Mouse (Mus musculus) C2C12 (cell line): Measurements from ENCODE around the gene Tmem145. TPM values are rescaled to one million over a fixed set of nuclear protein-coding genes. Genes with fewer than 3 reads are reported as not detected.

Experiments
- H3K27me3 ChIP-seq: one replicate; pipeline ENCODE4 v1.6.1; 2011; ENCODE audit not compliant: control insufficient read depth, insufficient read depth, insufficient read length
- H3K36me3 ChIP-seq: one replicate; pipeline ENCODE4 v1.6.1; 2011; ENCODE audit not compliant: control insufficient read depth, insufficient read depth
- H3K4me3 ChIP-seq: one replicate; pipeline ENCODE4 v1.5.1; 2011; ENCODE audit warnings: mild to moderate bottlenecking, control low read depth; ENCODE audit not compliant: poor library complexity, insufficient read depth, severe bottlenecking
- H3K79me2 ChIP-seq: one replicate; pipeline ENCODE4 v1.6.1; 2011; ENCODE audit not compliant: control insufficient read depth, insufficient read depth
- H3K79me3 ChIP-seq: one replicate; pipeline ENCODE4 v1.6.1; 2011; ENCODE audit warnings: low read depth, control low read depth
- H3ac ChIP-seq: one replicate; pipeline ENCODE3; 2011; ENCODE audit warnings: low read depth; ENCODE audit not compliant: control insufficient read depth, insufficient read length
- CEBPB ChIP-seq: IDR thresholded peaks from one replicate; pipeline ENCODE4 v1.6.1; 2011; ENCODE audit warnings: low read depth, mild to moderate bottlenecking, control low read depth, moderate library complexity
- CTCF ChIP-seq: IDR thresholded peaks from one replicate; pipeline ENCODE4 v1.5.1; 2011; ENCODE audit not compliant: control insufficient read depth, insufficient read depth, insufficient read length
- FOSL1 ChIP-seq: IDR thresholded peaks from one replicate; pipeline ENCODE4 v1.8.0; 2011; ENCODE audit warnings: mild to moderate bottlenecking, low read length; ENCODE audit not compliant: poor library complexity, insufficient read depth, severe bottlenecking
- MAX ChIP-seq: IDR thresholded peaks from one replicate; pipeline ENCODE4 v1.6.1; 2011; ENCODE audit warnings: mild to moderate bottlenecking, control low read depth
- MYOD1 ChIP-seq: IDR thresholded peaks from one replicate; pipeline ENCODE4 v1.6.1; 2011; ENCODE audit warnings: low read depth; ENCODE audit not compliant: control insufficient read depth, insufficient read length
- MYOG ChIP-seq: IDR thresholded peaks from one replicate; pipeline ENCODE4 v1.6.1; 2011; ENCODE audit not compliant: control insufficient read depth, insufficient read length; ENCODE audit errors: extremely low read depth
- USF1 ChIP-seq: IDR thresholded peaks from one replicate; pipeline ENCODE4 v1.6.1; 2011; ENCODE audit warnings: low read depth, mild to moderate bottlenecking, control low read depth, moderate library complexity
- polyA plus RNA-seq: library from polyadenylated mRNA; unstranded; fragments of >200 nt; fragmentation: generic; extraction: Trizol; gene quantifications from one replicate; pipeline ENCODE4 v1.2.1, GENCODE M21; 2012; ENCODE audit warnings: missing spikeins

Gene Tmem145
- polyA plus RNA-seq, 1 experiment, result 0.13 TPM

DNA sequence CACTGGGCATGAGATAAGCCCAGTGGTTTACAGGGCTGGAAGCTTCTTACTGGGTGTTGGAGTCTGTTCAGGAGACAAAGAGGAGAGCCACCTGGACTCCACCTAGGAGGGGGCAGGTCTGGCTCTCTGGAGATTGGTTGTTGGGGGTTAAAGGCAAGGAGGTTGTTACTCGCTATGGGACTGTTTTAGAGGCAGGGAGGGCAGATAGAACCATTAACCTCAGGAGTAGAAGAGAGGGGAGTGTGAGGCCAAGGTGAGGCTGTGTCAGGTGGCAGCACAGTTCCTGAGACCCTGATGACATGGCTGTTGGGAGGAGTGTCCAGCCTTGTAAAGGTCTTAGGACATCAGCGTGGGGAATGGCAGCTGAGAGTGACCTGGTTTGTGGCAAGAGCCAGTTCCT is 21.7 kb upstream of the Tmem145 start:
- no peak overlapping the region for H3ac ChIP-seq
- H3K36me3 ChIP-seq, result peaks cover 38% of the 10 kb centered on the region
- H3K27me3 ChIP-seq, result no peaks in the 10 kb centered on the region
- TF ChIP-seq USF1, result no peak
- TF ChIP-seq CEBPB, result no peak
- no peak for TF ChIP-seq MYOD1
- no peak for TF ChIP-seq FOSL1
- no peak for TF ChIP-seq CTCF
- no peak for TF ChIP-seq MYOG
- TF ChIP-seq MAX, result no peak
- H3K79me2 ChIP-seq, result peaks cover 27% of the 10 kb centered on the region
- H3K4me3 ChIP-seq, result no peak overlapping the region
- peaks cover 18% of the 10 kb centered on the region for H3K79me3 ChIP-seq

DNA sequence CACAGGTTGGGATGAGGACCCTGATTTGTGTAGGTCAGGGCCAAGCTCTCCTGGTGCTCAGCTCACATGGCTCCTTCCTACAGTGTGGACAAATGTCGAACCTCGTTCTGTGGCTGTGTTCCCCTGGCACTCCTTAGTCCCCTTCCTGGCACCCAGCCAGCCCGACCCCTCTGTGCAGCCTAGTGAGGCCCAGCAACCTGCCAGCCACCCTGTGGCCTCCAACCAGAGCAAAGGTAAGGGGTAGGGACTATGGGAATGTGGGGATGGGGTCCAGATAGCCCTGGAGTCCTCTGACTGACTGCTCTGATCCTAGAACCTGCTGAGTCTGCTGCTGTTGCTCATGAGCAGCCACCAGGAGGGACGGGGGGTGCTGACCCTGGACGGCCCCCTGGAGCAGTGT is 21.1 kb upstream of the Tmem145 start:
- H3K36me3 ChIP-seq, result peaks cover 41% of the 10 kb centered on the region
- peaks cover 18% of the 10 kb centered on the region for H3K79me3 ChIP-seq
- no peak overlapping the region for H3K4me3 ChIP-seq
- no peaks in the 10 kb centered on the region for H3K27me3 ChIP-seq
- H3ac ChIP-seq, result no peak overlapping the region
- TF ChIP-seq CEBPB, result no peak
- H3K79me2 ChIP-seq, result peaks cover 27% of the 10 kb centered on the region

DNA sequence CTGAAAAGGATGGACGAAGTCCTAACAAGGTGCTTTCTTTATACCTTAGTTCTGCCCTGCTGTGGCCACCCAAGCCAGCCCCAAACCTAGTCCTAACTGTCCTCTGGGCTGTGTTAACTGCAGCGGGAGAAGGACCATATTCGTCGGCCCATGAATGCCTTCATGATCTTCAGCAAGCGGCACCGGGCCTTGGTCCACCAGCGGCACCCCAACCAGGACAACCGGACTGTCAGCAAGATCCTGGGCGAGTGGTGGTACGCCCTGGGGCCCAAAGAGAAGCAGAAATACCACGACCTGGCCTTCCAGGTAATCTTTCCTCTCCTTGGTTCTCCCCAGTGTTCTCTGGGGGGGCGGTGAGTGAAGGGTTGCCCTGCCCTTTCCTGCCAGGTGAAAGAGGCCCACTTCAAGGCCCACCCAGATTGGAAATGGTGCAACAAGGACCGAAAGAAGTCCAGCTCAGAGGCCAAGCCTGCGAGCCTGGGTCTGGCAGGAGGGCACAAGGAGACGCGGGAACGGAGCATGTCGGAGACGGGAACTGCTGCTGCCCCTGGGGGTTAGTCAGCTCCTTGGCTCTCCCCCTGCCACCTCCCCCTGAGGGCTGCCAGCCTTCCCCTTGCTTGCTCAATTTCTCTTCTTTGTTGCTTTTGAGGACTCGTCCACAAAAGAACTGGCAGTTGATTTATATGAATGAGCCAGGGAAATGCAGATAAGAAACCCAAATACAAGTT is 20.2 kb upstream of the Tmem145 start:
- peaks cover 45% of the 10 kb centered on the region for H3K36me3 ChIP-seq
- TF ChIP-seq MYOD1, result no peak
- TF ChIP-seq USF1, result no peak
- no peak for TF ChIP-seq CTCF
- TF ChIP-seq MAX, result no peak
- TF ChIP-seq FOSL1, result no peak
- TF ChIP-seq MYOG, result no peak
- TF ChIP-seq CEBPB, result no peak

GRCm38 (mm10) chr7:25286989-25287388 is 18.9 kb upstream of the Tmem145 start:
- Histone ChIP-seq H3K36me3 (peaks cover 52% of the 10 kb centered on the region), H3K79me2 (peaks cover 27% of the 10 kb centered on the region)
- TF ChIP-seq CTCF (no peak), MYOD1 (no peak), CEBPB (no peak), FOSL1 (no peak), USF1 (no peak)

More for the DNA sequence above, 20.2 kb upstream of the Tmem145 start:
- Histone ChIP-seq H3K4me3 (no peak overlapping the region), H3K27me3 (no peaks in the 10 kb centered on the region), H3K79me3 (peaks cover 18% of the 10 kb centered on the region), H3K79me2 (peaks cover 27% of the 10 kb centered on the region), H3ac (no peak overlapping the region)

GRCm38 (mm10) chr7:25288011-25288410 is 17.9 kb upstream of the Tmem145 start:
- peaks cover 53% of the 10 kb centered on the region for H3K36me3 ChIP-seq
- H3K27me3 ChIP-seq, result no peaks in the 10 kb centered on the region
- peaks cover 22% of the 10 kb centered on the region for H3K79me2 ChIP-seq
- H3K79me3 ChIP-seq, result peaks cover 14% of the 10 kb centered on the region
- no peak overlapping the region for H3K4me3 ChIP-seq
- no peak for TF ChIP-seq FOSL1
- no peak for TF ChIP-seq USF1
- TF ChIP-seq CTCF, result no peak
- TF ChIP-seq MAX, result no peak
- no peak for TF ChIP-seq MYOD1
- no peak for TF ChIP-seq CEBPB
- TF ChIP-seq MYOG, result no peak
- H3ac ChIP-seq, result no peak overlapping the region

More at GRCm38 (mm10) chr7:25286989-25287388, 18.9 kb upstream of the Tmem145 start:
- H3K79me3 ChIP-seq, result peaks cover 16% of the 10 kb centered on the region
- H3K4me3 ChIP-seq, result no peak overlapping the region
- H3K27me3 ChIP-seq, result no peaks in the 10 kb centered on the region
- no peak overlapping the region for H3ac ChIP-seq

DNA sequence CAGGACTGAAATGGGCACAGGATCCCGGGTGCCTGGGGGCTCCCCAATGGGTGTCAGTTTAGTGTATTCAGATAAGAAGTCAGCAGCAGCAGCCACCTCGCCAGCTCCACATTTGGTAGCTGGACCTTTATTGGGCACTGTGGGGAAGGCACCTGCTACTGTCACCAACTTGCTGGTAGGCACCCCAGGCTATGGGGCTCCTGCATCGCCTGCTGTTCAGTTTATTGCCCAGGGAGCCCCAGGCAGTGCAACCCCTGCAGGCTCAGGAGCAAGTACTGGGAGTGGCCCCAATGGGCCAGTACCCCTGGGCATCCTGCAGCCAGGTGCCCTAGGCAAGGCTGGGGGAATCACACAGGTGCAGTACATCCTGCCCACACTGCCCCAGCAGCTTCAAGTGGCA is 17.2 kb upstream of the Tmem145 start:
- Histone ChIP-seq H3K36me3 (peaks cover 53% of the 10 kb centered on the region), H3K27me3 (no peaks in the 10 kb centered on the region), H3K79me3 (peaks cover 7% of the 10 kb centered on the region), H3ac (no peak overlapping the region), H3K79me2 (peaks cover 15% of the 10 kb centered on the region), H3K4me3 (no peak overlapping the region)
- TF ChIP-seq MYOD1 (no peak), CTCF (no peak), MYOG (no peak), MAX (no peak), USF1 (no peak), CEBPB (no peak), FOSL1 (no peak)
